In the genomic region with DNA sequence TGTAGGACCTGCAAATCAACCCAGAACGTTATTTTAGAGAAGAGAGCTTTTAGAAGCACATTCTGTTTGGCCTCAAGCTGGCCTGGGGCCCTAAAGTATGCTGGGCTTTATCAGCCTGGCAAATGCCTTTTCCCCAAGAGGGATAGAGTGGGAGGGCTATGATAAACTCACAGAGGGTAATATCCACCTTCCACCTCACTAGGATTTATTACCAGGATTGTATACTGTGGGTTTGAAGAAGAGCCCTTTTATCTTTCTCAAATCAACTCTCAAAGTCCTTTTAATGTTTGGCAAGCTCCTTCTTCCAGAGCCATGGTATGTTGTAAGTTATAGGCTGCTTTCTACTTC, we compare ENCODE assay signal across 22 mouse cellular contexts. TPM values are rescaled to one million over a fixed set of nuclear protein-coding genes. Genes with fewer than 3 reads are reported as not detected.
DNase-seq lines count a peak whose midpoint lies in the region; ATAC-seq and TF ChIP-seq lines count a peak whose summit lies in the region.
"Had no signal": no experiment of that assay in that cellular context is flagged by ENCODE, and none has a peak within 500 bp of the region (broad histone marks: within the 10 kb centered on the region; RNA-seq: fewer than 3 reads in every experiment).

No protein-coding gene starts in this region.

- TF ChIP-seq CTCF in intestine, postnatal 0 days (IDR thresholded peaks at IDR 0.05; ENCODE audit: low read depth), result no peak

- whole genome bisulfite sequencing in heart, embryonic 12.5 days, result 12% methylated on average over 1 of the region's 1 CpGs
- 13% methylated on average over 1 of the region's 1 CpGs for WGBS in heart, embryonic 11.5 days (ENCODE audit: insufficient replicate concordance)
- WGBS in intestine, embryonic 14.5 days, result 11% methylated on average over 1 of the region's 1 CpGs
- 22% methylated on average over 1 of the region's 1 CpGs for WGBS in intestine, postnatal 0 days
- 21% methylated on average over 1 of the region's 1 CpGs for WGBS in stomach, embryonic 16.5 days

- H3K4me2 ChIP-seq in heart, embryonic 12.5 days, result no peak overlapping the region
- H3K4me2 ChIP-seq in heart, embryonic 11.5 days, result no peak overlapping the region
- no peak overlapping the region for H3K4me2 ChIP-seq in intestine, embryonic 14.5 days (ENCODE audit: low read length)
- H3K4me2 ChIP-seq in intestine, postnatal 0 days (replicated peaks; ENCODE audit: low read depth), result no peak overlapping the region
- no peak overlapping the region for H3K4me2 ChIP-seq in stomach, embryonic 16.5 days (ENCODE audit: low read depth, low read length)
- H3K4me2 ChIP-seq: embryonic facial prominence, embryonic 12.5 days; forebrain, embryonic 13.5 days; hindbrain, embryonic 13.5 days; limb, embryonic 13.5 days; lung, embryonic 14.5 days; midbrain, embryonic 12.5 days; neural tube, embryonic 15.5 days had no signal

- no peak for ATAC-seq in heart, embryonic 12.5 days (ENCODE audit: insufficient number of reproducible peaks, low FRiP score)
- ATAC-seq in heart, embryonic 11.5 days (replicated peaks; ENCODE audit: insufficient number of reproducible peaks, low FRiP score, low TSS enrichment), result no peak
- 0 out of 2 replicates have a peak, but pooled peaks have one; percentile 47 for ATAC-seq in intestine, embryonic 14.5 days (replicated peaks; ENCODE audit: low FRiP score, low TSS enrichment, low read depth)
- ATAC-seq in intestine, postnatal 0 days, result no peak
- peak; percentile 25; the same call in 1 of the 2 replicates for ATAC-seq in stomach, embryonic 16.5 days (ENCODE audit: insufficient read depth, low FRiP score)
- no peak for ATAC-seq in frontal cortex, adult (ENCODE audit: low TSS enrichment)
- ATAC-seq: forebrain, embryonic 13.5 days; Patski had no signal

- H3K9me3 ChIP-seq in heart, embryonic 12.5 days (replicated peaks), result peaks cover 2% of the 10 kb centered on the region; the same call in 1 of the 2 replicates
- H3K9me3 ChIP-seq in heart, embryonic 11.5 days (replicated peaks; ENCODE audit: control insufficient read depth, low read length), result peaks cover 2% of the 10 kb centered on the region
- H3K9me3 ChIP-seq in intestine, embryonic 14.5 days (ENCODE audit: control insufficient read depth, low read length), result no peaks in the 10 kb centered on the region
- no peaks in the 10 kb centered on the region for H3K9me3 ChIP-seq in intestine, postnatal 0 days (ENCODE audit: control insufficient read depth)
- H3K9me3 ChIP-seq in stomach, embryonic 16.5 days (replicated peaks; ENCODE audit: control insufficient read depth, low read length), result no peaks in the 10 kb centered on the region
- H3K9me3 ChIP-seq: G1E; neural tube, embryonic 15.5 days had no signal

- no peak overlapping the region for H3K9ac ChIP-seq in heart, embryonic 12.5 days
- no peak overlapping the region for H3K9ac ChIP-seq in heart, embryonic 11.5 days (ENCODE audit: low read depth, low read length)
- H3K9ac ChIP-seq in intestine, embryonic 14.5 days (ENCODE audit: low read length), result no peak overlapping the region
- no peak overlapping the region for H3K9ac ChIP-seq in intestine, postnatal 0 days (ENCODE audit: low read depth, low read length)
- H3K9ac ChIP-seq in stomach, embryonic 16.5 days (ENCODE audit: low read length), result no peak overlapping the region
- H3K9ac ChIP-seq: embryonic facial prominence, embryonic 12.5 days; forebrain, embryonic 13.5 days; hindbrain, embryonic 13.5 days; limb, embryonic 13.5 days; liver, embryonic 14.5 days; lung, embryonic 14.5 days; midbrain, embryonic 12.5 days; neural tube, embryonic 15.5 days had no signal

- no peak overlapping the region for H3K4me3 ChIP-seq in heart, embryonic 12.5 days
- no peak overlapping the region for H3K4me3 ChIP-seq in heart, embryonic 11.5 days (ENCODE audit: low read depth, low read length)
- H3K4me3 ChIP-seq in intestine, embryonic 14.5 days (ENCODE audit: low read depth, low read length), result no peak overlapping the region
- H3K4me3 ChIP-seq in intestine, postnatal 0 days (ENCODE audit: low read depth, low read length), result no peak overlapping the region
- H3K4me3 ChIP-seq in stomach, embryonic 16.5 days (replicated peaks; ENCODE audit: low read length), result no peak overlapping the region
- H3K4me3 ChIP-seq: embryonic facial prominence, embryonic 12.5 days; forebrain, embryonic 13.5 days; hindbrain, embryonic 13.5 days; limb, embryonic 13.5 days; midbrain, embryonic 12.5 days; neural tube, embryonic 15.5 days had no signal

- H3K36me3 ChIP-seq in heart, embryonic 12.5 days, result peaks cover 49% of the 10 kb centered on the region
- H3K36me3 ChIP-seq in heart, embryonic 11.5 days (ENCODE audit: control insufficient read depth, insufficient read depth, low read length), result peaks cover 3% of the 10 kb centered on the region; the same call in 1 of the 2 replicates
- peaks cover 11% of the 10 kb centered on the region; the same call in 1 of the 2 replicates for H3K36me3 ChIP-seq in intestine, embryonic 14.5 days (ENCODE audit: control insufficient read depth, insufficient read depth, low read length)
- H3K36me3 ChIP-seq in intestine, postnatal 0 days (ENCODE audit: control insufficient read depth, insufficient read depth), result no peaks in the 10 kb centered on the region
- 0 out of 2 replicates have a peak, but pooled peaks cover 3% of the 10 kb centered on the region for H3K36me3 ChIP-seq in stomach, embryonic 16.5 days (ENCODE audit: control insufficient read depth, insufficient read depth, low read length)
- H3K36me3 ChIP-seq: embryonic facial prominence, embryonic 12.5 days; G1E; hindbrain, embryonic 13.5 days; limb, embryonic 13.5 days; midbrain, embryonic 12.5 days; neural tube, embryonic 15.5 days had no signal

- no peak for DNase-seq in intestine, embryonic 14.5 days (ENCODE audit: low spot score)
- DNase-seq in gonadal fat pad, adult 2 months (ENCODE audit: low read depth), result peak; percentile 47
- DNase-seq: cerebellum, adult 18-20 months; cerebellum, postnatal 25 days; layer of hippocampus, adult 9-11 months; thymus, postnatal 25 days had no signal

- peaks cover 15% of the 10 kb centered on the region for H3K4me1 ChIP-seq in heart, embryonic 12.5 days (replicated peaks)
- H3K4me1 ChIP-seq in heart, embryonic 11.5 days (ENCODE audit: control insufficient read depth, insufficient read depth, low read length), result 0 out of 2 replicates have a peak, but pooled peaks cover 8% of the 10 kb centered on the region
- 0 out of 2 replicates have a peak, but pooled peaks cover 6% of the 10 kb centered on the region for H3K4me1 ChIP-seq in intestine, embryonic 14.5 days (replicated peaks; ENCODE audit: control insufficient read depth, insufficient read depth, low read length)
- H3K4me1 ChIP-seq in intestine, postnatal 0 days (replicated peaks; ENCODE audit: control insufficient read depth, insufficient read depth, low read length), result no peaks in the 10 kb centered on the region
- no peaks in the 10 kb centered on the region for H3K4me1 ChIP-seq in stomach, embryonic 16.5 days (ENCODE audit: control insufficient read depth, insufficient read depth, low read length)
- H3K4me1 ChIP-seq: embryonic facial prominence, embryonic 12.5 days; forebrain, embryonic 13.5 days; hindbrain, embryonic 13.5 days; limb, embryonic 13.5 days; midbrain, embryonic 12.5 days; neural tube, embryonic 15.5 days had no signal

- H3K27ac ChIP-seq in heart, embryonic 12.5 days (ENCODE audit: poor library complexity, severe bottlenecking), result peak overlapping the region; percentile 26
- no peak overlapping the region for H3K27ac ChIP-seq in heart, embryonic 11.5 days (ENCODE audit: low read depth, low read length)
- H3K27ac ChIP-seq in intestine, embryonic 14.5 days (ENCODE audit: low read depth), result 0 out of 2 replicates have a peak overlapping the region, but pooled peaks have one; percentile 51
- no peak overlapping the region for H3K27ac ChIP-seq in intestine, postnatal 0 days (ENCODE audit: low read depth, low read length)
- H3K27ac ChIP-seq in stomach, embryonic 16.5 days (ENCODE audit: low read length), result peak overlapping the region; percentile 58
- H3K27ac ChIP-seq: embryonic facial prominence, embryonic 12.5 days; forebrain, embryonic 13.5 days; hindbrain, embryonic 13.5 days; limb, embryonic 13.5 days; liver, embryonic 14.5 days; midbrain, embryonic 12.5 days; neural tube, embryonic 15.5 days had no signal

- H3K27me3 ChIP-seq in heart, embryonic 12.5 days (replicated peaks), result no peaks in the 10 kb centered on the region
- no peaks in the 10 kb centered on the region for H3K27me3 ChIP-seq in heart, embryonic 11.5 days (ENCODE audit: control insufficient read depth, insufficient read depth, low read length)
- no peaks in the 10 kb centered on the region for H3K27me3 ChIP-seq in intestine, embryonic 14.5 days (replicated peaks; ENCODE audit: control insufficient read depth, insufficient read depth, low read length)
- no peaks in the 10 kb centered on the region for H3K27me3 ChIP-seq in intestine, postnatal 0 days (replicated peaks; ENCODE audit: control insufficient read depth, insufficient read depth, low read length)
- H3K27me3 ChIP-seq in stomach, embryonic 16.5 days (ENCODE audit: control insufficient read depth, insufficient read depth, low read length), result no peaks in the 10 kb centered on the region
- H3K27me3 ChIP-seq: CH12.LX; embryonic facial prominence, embryonic 12.5 days; forebrain, embryonic 13.5 days; hindbrain, embryonic 13.5 days; limb, embryonic 13.5 days; midbrain, embryonic 12.5 days; neural tube, embryonic 15.5 days had no signal

RNA-seq across cellular contexts. Expression of gene Abcc9, which starts 33.7 kb away (rescaled TPM):
- 22.7 and 24.3 TPM in 2 replicates for polyA plus RNA-seq in heart, embryonic 12.5 days (2016; fragmentation: Nextera tagmentation; extraction: Ambion mirVana)
- polyA plus RNA-seq in heart, embryonic 11.5 days (2014; fragmentation: Nextera tagmentation; extraction: Ambion mirVana), result 21.1 and 21.6 TPM in 2 replicates
- 18.2 and 18.7 TPM in 2 replicates for polyA plus RNA-seq in intestine, embryonic 14.5 days (2014; fragmentation: Nextera tagmentation; extraction: Ambion mirVana)
- polyA plus RNA-seq in intestine, postnatal 0 days (2015; fragmentation: Nextera tagmentation; extraction: Ambion mirVana), result 5.0 and 5.1 TPM in 2 replicates
- 7.2 and 9.4 TPM in 2 replicates for polyA plus RNA-seq in gonadal fat pad, adult 2 months (2012; rRNA removed)
- polyA plus RNA-seq in stomach, embryonic 16.5 days (2015; fragmentation: Nextera tagmentation; extraction: Ambion mirVana), result 14.7 and 14.9 TPM in 2 replicates
- polyA plus RNA-seq: G1E, Patski had no signal

Comparison
In these comparisons a context has a peak if more than half of its experiments do, and no peak if none do; other contexts are left out.
1. ATAC-seq: peak in intestine, embryonic 14.5 days (single experiment) and stomach, embryonic 16.5 days (single experiment); none in heart, embryonic 12.5 days (single experiment), heart, embryonic 11.5 days (single experiment), intestine, postnatal 0 days (single experiment) and frontal cortex, adult (single experiment).
2. H3K27ac ChIP-seq: peak in heart, embryonic 12.5 days (single experiment), intestine, embryonic 14.5 days (single experiment) and stomach, embryonic 16.5 days (single experiment); none in heart, embryonic 11.5 days (single experiment) and intestine, postnatal 0 days (single experiment).